Mouse (Mus musculus) splenic B cell, adult 2 months (primary cell): ENCODE results near the gene Polr3h.
"Not testable (repeated sequence)": the region's sequence is repeated elsewhere in the genome, so short reads cannot be mapped to it uniquely, and the experiment has no call there.

Experiments used
- DNase-seq: peaks from one replicate; pipeline ENCODE4 v3.0.0-alpha.2; 2011; ENCODE audit warnings: low read depth, low spot score
- H3K27me3 ChIP-seq: 2 replicates; pipeline ENCODE4 v1.6.1; 2012; ENCODE audit warnings: mild to moderate bottlenecking, low read length, moderate library complexity, mixed read lengths; ENCODE audit not compliant: control insufficient read depth, poor library complexity, insufficient read depth, severe bottlenecking
- H3K36me3 ChIP-seq: 2 replicates; pipeline ENCODE4 v1.6.1; 2012; ENCODE audit warnings: mild to moderate bottlenecking, low read length, moderate library complexity, mixed read lengths; ENCODE audit not compliant: control insufficient read depth, poor library complexity, insufficient read depth, severe bottlenecking

The Polr3h gene

DNA sequence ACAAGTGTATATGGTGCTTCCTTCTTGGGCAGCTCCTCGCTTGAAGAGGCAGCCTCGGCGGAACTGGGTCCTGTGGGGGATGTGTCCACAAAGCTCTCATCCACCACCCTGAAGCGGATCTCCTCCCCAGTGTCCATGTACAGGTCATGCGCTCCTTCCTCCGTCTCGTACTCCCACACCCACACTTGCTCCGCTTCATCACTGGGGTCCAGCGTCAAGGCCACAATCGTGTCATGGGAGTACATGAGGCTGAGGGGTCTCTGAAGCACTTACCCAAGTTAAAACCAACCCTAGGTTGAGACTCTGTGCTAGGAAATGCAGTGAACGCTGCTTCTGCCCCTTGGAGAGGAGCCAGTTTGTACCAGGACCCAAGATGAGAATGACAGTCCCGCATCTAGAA is 8.8 kb downstream of the Polr3h start:
- H3K36me3 ChIP-seq, result peaks cover under 1% of the 10 kb centered on the region; the same call in 1 of the 2 replicates
- no peaks in the 10 kb centered on the region for H3K27me3 ChIP-seq
- no peak for DNase-seq

DNA sequence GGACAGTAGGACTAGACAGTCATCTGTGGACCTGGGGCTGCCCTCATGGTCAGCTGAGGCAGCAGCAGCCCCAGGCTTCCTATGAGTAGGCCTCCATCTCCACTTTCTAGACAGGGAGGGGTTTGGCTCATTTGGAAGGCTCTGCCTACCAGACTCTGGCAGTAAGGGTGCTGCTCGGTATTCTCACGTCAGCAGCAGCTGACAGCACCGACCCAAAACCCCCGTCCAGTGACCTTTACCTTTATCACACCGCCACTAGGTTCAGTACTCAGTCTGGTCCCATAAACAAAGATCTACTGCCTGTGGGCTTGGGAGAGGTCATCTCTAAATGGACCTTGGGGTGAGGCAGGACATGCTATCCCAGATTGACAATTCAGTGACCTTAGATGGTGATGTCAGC is 10.4 kb downstream of the Polr3h start:
- peaks cover 2% of the 10 kb centered on the region; the same call in 1 of the 2 replicates for H3K36me3 ChIP-seq
- DNase-seq, result no peak
- H3K27me3 ChIP-seq, result no peaks in the 10 kb centered on the region

DNA sequence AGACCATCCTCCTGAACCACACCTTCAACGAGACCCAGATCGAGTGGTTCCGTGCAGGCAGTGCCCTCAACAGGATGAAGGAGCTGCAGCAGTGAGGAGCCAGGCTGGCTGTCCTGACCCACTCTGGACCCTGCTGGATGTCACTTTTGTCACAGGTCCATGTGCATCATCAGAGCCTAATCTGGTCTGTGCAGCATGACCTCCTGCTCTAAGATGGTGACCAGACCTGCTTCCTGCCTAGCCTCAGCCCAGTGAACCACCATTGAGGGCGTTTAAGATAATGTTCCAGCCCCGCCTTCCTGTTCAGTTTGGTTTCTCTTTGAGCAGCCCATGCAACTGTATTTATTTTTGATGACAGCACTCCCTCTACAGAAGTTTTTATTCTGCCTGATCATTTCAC is 11.4 kb downstream of the Polr3h start:
- DNase-seq, result no peak
- Histone ChIP-seq H3K36me3 (peaks cover 2% of the 10 kb centered on the region; the same call in 1 of the 2 replicates), H3K27me3 (no peaks in the 10 kb centered on the region)

DNA sequence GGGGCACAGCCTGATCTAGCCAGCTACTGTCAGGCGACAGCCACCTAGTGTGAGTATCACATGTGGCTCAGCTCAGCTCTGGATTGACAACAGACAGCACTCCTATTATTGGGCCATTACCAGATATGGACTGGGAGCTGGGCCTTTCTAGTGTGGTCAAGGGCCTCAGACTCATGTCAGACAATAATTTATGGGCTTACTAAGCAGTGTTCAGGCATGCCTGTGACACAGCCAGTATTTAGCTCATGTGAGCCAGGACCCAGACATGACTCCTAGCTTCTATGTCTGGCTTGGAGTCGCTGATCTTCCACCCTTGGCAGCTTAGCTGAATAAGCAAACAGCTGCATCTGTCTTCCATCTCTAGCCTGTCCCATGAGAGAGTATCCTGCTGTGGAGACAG is 13.5 kb downstream of the Polr3h start:
- no peak for DNase-seq
- no peaks in the 10 kb centered on the region for H3K27me3 ChIP-seq
- H3K36me3 ChIP-seq, result peaks cover 2% of the 10 kb centered on the region; the same call in 1 of the 2 replicates

DNA sequence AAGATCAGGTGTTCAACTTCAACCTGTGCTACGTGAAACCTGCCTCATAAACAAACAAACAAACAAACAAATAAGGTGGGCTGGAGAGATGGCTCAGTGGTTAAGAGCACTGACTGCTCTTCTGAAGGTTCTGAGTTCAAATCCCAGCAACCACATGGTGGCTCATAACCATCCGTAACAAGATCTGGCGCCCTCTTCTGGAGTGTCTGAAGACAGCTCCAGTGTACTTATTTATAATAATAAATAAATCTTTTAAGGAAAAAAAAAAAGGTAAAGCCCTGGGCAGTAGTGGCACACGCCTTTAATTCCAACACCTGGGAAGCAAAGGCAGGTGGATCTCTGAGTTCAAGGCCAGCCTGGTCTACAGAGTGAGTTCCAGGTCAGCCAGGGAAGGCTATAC is 17.3 kb downstream of the Polr3h start:
- H3K27me3 ChIP-seq, DNase-seq: not testable (repeated sequence)

DNA sequence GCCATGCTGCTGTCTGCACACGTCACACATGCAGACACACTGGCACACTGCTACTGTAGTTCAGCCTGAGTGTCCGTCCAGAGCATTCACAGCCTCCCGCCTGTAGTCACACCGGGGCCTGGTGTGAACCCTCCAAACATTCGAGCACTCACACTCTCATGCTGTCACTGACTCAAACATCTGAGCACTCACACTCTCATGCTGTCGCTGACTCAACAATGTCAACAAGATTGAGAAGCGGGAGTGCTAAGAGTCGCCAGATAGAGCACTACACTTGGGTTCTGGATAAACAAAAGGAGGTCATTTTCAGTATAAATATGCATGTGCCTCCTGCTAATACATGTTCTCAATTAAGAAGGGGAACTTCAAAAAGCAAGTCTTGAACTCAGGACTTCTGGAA is 18.1 kb downstream of the Polr3h start:
- no peaks in the 10 kb centered on the region for H3K27me3 ChIP-seq
- no peak for DNase-seq
- H3K36me3 ChIP-seq, result peaks cover 6% of the 10 kb centered on the region

More for the DNA sequence above, 17.3 kb downstream of the Polr3h start:
- H3K36me3 ChIP-seq, result not testable (repeated sequence)

DNA sequence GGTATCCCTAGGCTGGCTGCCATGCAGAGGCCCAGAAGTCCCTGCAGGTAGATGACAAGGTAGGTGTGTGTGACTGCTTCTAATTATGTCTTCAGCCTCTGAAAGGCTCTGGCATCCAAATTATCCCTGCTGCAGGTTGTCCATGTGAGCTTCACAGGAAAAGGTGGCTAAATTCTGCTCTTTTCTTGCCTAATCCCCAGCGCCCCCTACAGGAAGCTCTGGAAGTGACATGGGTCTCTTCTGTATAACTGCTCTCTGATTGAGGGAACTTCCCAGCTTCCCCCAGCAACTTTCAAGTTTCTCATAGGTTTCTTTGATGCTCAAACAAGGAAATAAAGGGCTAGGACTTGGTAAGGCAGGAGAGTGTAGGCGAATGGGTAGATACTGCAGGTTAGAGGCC is 21.1 kb downstream of the Polr3h start:
- Histone ChIP-seq H3K27me3 (no peaks in the 10 kb centered on the region), H3K36me3 (peaks cover 7% of the 10 kb centered on the region)
- DNase-seq, result peak; percentile 82

DNA sequence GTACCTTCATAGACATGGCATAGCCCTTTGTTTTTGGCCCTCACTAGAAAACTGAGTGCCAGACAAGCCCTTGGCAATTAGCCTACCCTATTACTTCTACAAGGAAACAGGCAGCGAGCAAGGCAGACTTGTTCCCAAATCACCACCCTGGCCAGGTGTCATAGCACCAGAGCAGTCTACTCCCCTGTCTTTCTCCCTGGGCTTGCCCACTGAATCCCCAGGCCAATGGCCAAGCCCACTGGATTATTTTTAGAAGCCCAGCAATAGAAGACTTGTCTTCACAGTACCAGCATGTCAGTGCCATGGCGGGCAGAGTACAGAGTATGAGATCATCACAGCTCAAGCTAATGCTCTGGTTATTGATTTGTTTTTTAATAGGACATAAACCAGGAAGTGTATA is 27.3 kb downstream of the Polr3h start:
- no peak for DNase-seq
- no peaks in the 10 kb centered on the region for H3K27me3 ChIP-seq
- H3K36me3 ChIP-seq, result peaks cover 5% of the 10 kb centered on the region

DNA sequence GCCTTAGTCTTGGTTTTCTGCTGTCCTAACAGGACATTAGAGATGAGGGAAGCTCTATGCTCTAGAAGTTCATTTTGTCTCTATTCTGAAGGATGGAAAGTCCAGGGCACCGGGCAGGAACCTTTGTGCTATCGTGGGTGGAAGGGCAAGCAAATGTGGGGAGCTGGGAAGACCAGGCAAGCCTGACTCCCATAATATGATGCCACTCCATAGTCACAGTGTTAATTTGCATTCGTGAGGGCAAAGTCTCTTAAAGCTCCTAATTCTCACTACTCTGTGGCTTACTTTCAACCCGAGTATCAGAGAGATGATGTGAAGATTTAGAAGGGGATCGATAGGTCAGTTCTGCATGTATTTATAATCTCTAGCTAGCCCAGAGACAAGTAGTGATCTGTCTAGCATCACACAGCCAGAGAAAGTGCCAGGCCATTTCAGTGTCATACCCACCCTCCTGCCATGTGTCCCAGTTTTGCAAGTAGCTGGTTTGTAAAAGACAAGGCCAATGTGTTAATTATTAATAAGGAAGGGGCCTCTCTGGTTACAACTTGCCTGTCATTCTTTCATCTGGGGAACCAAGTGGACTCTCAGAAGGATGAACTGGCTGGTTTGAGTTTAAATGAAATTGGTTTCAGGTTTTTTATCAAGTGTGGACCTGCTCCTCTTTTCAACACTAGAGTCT is 28.3 kb downstream of the Polr3h start:
- H3K36me3 ChIP-seq, result peaks cover 5% of the 10 kb centered on the region
- no peaks in the 10 kb centered on the region for H3K27me3 ChIP-seq
- no peak for DNase-seq

DNA sequence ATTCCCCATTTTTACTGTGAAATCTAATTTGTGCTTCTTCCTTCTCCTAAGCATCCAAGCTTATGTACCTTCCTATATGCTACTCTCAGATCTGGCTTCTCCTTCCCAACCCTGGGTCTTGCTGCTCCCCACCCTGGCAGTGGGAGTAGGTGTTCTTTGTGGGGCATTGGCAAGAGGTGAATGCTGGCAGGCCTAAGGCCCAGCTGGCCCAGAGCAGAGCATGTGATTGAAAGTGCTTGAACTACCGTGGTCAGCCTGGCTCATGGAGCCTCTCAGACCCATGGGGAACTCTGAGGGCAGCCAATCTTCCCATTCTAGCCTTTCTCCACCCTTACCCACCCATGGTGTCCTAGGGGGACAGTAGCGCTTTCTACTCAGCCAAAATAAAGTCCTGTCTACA is 29.6 kb downstream of the Polr3h start:
- no peak for DNase-seq
- Histone ChIP-seq H3K27me3 (no peaks in the 10 kb centered on the region), H3K36me3 (peaks cover 5% of the 10 kb centered on the region)

DNA sequence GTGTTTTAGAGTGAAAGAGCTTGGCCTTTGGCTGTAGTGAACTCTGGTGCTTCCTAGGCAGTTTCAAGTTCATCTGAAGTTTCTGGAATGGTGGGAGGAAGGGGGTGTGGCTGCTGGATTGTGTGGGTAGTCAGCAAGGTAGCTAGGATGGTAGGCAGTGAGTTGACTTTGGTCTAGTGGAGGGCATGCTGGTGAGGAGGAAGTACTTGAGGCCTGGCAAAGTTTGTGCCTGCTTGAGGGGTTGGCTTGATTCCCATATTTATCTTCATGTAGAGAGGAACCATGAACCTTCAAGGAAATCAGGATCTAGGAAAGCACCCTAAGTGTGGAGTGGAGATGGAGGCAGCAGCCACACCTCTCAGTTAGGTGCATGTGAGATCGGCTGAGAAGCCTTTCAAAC is 32.0 kb downstream of the Polr3h start:
- no peak for DNase-seq
- no peaks in the 10 kb centered on the region for H3K27me3 ChIP-seq
- peaks cover 4% of the 10 kb centered on the region for H3K36me3 ChIP-seq

DNA sequence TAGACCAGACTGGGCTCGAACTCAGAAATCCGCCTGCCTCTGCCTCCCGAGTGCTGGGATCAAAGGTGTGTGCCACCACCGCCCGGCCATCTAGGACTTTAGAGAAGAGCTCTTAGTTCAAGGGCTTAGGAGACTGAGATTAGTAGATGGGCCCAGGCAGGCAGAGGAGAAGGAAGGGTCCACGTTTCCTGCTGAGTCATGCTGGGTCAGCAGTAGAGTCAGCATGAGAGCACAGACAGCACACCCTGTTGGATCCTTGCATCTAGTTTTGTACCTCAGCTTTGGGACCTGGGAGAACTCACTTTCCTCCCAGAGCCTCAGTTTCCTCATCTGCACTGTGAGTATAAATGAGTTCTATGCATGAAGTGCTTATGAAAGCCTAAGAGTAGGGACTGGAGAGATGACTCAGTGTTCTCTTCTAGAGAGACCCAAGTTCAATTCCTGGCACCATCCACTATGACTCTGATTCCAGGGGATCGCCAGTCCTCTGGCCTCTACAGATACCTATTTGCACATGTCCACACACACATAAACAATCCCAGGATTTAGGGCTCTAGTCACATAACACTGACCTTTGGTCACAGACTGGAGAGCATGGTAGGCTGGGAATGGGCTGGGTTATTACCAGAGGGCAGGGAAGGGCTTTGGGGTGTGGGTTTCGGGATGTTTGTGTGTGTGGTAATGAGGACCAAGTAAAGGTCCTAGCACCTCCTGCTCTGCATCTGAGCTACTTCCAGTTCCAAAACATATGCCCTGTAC is 34.0 kb downstream of the Polr3h start:
- no peaks in the 10 kb centered on the region for H3K27me3 ChIP-seq
- H3K36me3 ChIP-seq, result peaks cover 4% of the 10 kb centered on the region
- DNase-seq, result no peak

DNA sequence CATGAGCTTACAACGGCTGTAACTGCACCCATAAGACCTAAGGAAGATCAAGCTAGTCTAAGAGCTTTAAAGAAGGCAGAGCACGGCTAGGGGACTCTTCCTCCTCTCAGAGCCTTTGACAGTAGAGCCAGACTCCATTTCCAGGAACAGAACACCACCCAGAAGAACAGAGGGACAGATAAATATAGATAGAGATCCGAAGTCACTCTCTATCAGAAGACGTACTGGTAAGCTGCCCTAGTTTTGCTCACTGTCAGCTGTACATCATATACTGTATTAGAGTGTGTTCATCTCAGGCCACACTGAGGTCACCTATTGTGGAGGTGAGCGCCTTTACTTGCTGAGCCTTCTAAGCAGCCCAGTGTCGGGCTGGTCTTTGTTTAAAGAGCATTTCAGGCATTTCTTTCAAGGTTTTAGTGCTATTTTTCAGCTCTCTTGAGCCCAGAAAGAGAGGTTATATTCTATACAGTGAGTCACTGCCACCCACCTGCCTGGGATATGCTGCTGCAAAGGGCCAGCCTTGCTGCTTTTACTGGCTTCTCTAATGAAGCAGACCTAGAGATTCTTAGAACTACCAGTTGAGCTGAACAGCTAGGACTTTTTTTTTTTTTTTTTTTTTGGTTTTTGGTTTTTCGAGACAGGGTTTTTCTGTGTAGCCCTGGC is 34.8 kb downstream of the Polr3h start:
- DNase-seq, result no peak
- Histone ChIP-seq H3K36me3 (peaks cover 4% of the 10 kb centered on the region), H3K27me3 (no peaks in the 10 kb centered on the region)

DNA sequence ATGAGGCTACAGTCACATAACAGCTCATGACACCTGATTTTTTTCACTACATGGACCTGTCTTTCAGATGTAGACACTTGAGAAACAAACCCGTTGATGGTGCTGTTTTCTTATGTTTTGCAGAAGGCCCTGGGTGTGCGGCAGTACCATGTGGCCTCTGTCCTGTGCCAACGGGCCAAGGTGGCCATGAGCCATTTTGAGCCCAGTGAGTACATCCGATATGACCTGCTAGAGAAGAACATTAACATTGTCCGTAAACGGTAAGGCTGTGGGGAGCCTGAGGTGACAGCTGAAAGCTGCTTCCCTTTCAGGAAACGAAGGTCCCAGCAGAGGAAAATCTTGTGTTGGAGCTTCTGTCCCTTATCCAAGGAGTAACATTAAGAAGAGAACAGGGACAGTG is 36.9 kb downstream of the Polr3h start:
- Histone ChIP-seq H3K36me3 (peaks cover 2% of the 10 kb centered on the region), H3K27me3 (no peaks in the 10 kb centered on the region)
- DNase-seq, result no peak
